Mouse (Mus musculus) liver, embryonic 14.5 days (tissue): ENCODE results near the gene Cyp2f2. TPM values are rescaled to one million over a fixed set of nuclear protein-coding genes. Genes with fewer than 3 reads are reported as not detected.

Experiments used
- ATAC-seq: fragments of 200-750 bp; cut with Nextera tagmentation; 2 replicates; pipeline ENCODE4 v1.8.0; 2017; ENCODE audit warnings: moderate number of reproducible peaks, mild to moderate bottlenecking, moderate library complexity; ENCODE audit not compliant: insufficient read depth
- DNase-seq, 3 experiments: peaks; one replicate each; pipeline ENCODE4 v3.0.0-alpha.2; 2012 to 2013; ENCODE audit warnings: low read depth in 3 of 3, low spot score in 3 of 3
- H3K27ac ChIP-seq: fragments of 300-500 bp; sonication (generic); 2 replicates; pipeline ENCODE4 v1.5.1; 2014; ENCODE audit warnings: moderate library complexity, mild to moderate bottlenecking, control low read depth, inconsistent platforms
- H3K27me3 ChIP-seq: fragments of 300-500 bp; sonication (generic); 2 replicates; pipeline ENCODE4 v1.6.1; 2014; ENCODE audit warnings: mild to moderate bottlenecking, low read length, moderate library complexity; ENCODE audit not compliant: control insufficient read depth, insufficient read depth
- H3K36me3 ChIP-seq: fragments of 300-500 bp; sonication (generic); replicated peaks from 2 replicates; pipeline ENCODE4 v1.6.1; 2014; ENCODE audit warnings: low read depth; ENCODE audit not compliant: control insufficient read depth, insufficient read depth
- H3K4me1 ChIP-seq, 2 experiments: fragments of 200-500 bp in 1 of 2; fragments of 300-500 bp in 1 of 2; sonication (generic) in 1 of 2; replicated peaks; 2 replicates each; pipeline ENCODE4 v1.6.1; 2012 to 2014; ENCODE audit warnings: antibody characterized with exemption in 1 of 2, inconsistent platforms in 1 of 2, low read length in 1 of 2; ENCODE audit not compliant: control insufficient read depth in 2 of 2, insufficient read depth in 2 of 2
- H3K4me2 ChIP-seq: fragments of 300-500 bp; sonication (generic); 2 replicates; pipeline ENCODE4 v1.6.1; 2014; ENCODE audit warnings: low read depth, mild to moderate bottlenecking, control low read depth, moderate library complexity
- H3K4me3 ChIP-seq, 2 experiments: fragments of 200-500 bp in 1 of 2; fragments of 300-500 bp in 1 of 2; sonication (generic) in 1 of 2; 2 replicates each; pipeline ENCODE4 v1.5.1; 2012 to 2014; ENCODE audit warnings: low read depth in 2 of 2, low read length in 2 of 2, mild to moderate bottlenecking in 2 of 2, control low read depth in 1 of 2, inconsistent platforms in 1 of 2, moderate library complexity in 1 of 2; ENCODE audit not compliant: insufficient read depth in 1 of 2
- H3K9ac ChIP-seq: fragments of 300-500 bp; sonication (generic); replicated peaks from 2 replicates; pipeline ENCODE4 v1.6.1; 2014; ENCODE audit warnings: mild to moderate bottlenecking, control low read depth, moderate library complexity
- H3K9me3 ChIP-seq: fragments of 300-500 bp; sonication (generic); 2 replicates; pipeline ENCODE4 v1.6.1; 2016; ENCODE audit warnings: low read length, mixed read lengths; ENCODE audit not compliant: control insufficient read depth
- CTCF ChIP-seq: IDR thresholded peaks from 2 replicates; pipeline ENCODE4 v1.5.1; 2016; ENCODE audit warnings: antibody characterized with exemption, low read depth, control low read depth
- EP300 ChIP-seq: IDR thresholded peaks from 2 replicates; pipeline ENCODE4 v1.6.1; 2016; ENCODE audit warnings: antibody characterized with exemption, low read depth
- WGBS: fragments of 180-500 bp; shearing (Covaris S2); extraction: QIAGEN DNeasy Blood & Tissue Kit; methylation state at CpG from one replicate; pipeline ENCODE4 v1.1.7; 2014; ENCODE audit not compliant: insufficient replicate concordance; 5-methylcytosine and 5-hydroxymethylcytosine counted together
- polyA plus RNA-seq, 2 experiments: library from polyadenylated mRNA; depleted of rRNA in 1 of 2; stranded (reverse) in 1 of 2; unstranded in 1 of 2; fragments of >200 nt; fragmentation: Nextera tagmentation in 1 of 2; extraction: Ambion mirVana in 1 of 2; gene quantifications; 2 replicates each; pipeline versions ENCODE4 v1.2.1 to v1.2.3; 2012 to 2014

Gene Cyp2f2
- polyA plus RNA-seq, 2 experiments = 0.21 to 0.32 TPM

DNA sequence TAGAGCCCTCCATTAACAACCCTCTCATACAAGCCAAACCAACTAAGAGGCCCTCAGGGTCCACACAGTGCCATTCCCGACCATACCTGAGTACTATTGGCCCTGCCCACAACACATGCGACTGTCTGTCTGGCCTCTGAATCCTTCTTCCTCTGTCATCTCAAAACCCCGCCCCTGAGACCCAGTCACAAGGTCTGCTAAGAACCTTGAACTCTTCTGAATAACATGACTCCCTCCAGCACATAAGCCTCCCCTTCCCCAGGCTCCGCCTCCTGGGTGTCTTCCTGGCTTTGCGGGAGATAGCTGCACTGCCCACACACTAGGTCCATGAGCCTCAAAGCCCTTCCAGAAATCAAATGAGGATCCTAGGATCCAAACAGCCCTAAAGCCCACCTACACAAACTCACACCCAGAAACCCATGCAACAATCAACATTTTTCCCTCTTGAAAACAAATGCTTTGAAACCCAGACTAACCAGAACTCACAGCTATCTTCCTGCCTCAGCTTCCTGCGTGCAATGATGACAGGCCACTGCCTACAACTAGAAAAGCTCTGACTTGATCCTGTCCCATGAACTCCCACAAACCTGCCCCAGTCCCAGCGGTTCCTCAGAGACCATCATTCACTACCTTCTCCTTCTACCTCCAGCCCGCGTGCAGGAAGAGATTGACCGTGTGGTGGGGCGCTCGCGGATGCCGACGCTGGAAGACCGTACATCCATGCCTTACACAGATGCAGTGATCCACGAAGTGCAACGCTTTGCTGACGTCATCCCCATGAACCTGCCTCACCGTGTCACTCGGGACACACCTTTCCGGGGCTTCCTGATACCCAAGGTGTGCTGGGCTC is 11.0 kb downstream of the Cyp2f2 start:
- no peak overlapping the region for H3K4me3 ChIP-seq
- no peaks in the 10 kb centered on the region for H3K27me3 ChIP-seq
- DNase-seq = no peak
- no peak overlapping the region for H3K9ac ChIP-seq
- ATAC-seq = no peak
- no peak overlapping the region for H3K4me2 ChIP-seq
- H3K9me3 ChIP-seq = no peaks in the 10 kb centered on the region
- H3K36me3 ChIP-seq = no peaks in the 10 kb centered on the region
- H3K4me1 ChIP-seq = no peaks in the 10 kb centered on the region
- no peak for TF ChIP-seq EP300
- no peak for TF ChIP-seq CTCF
- whole genome bisulfite sequencing = 74% methylated on average over 22 of the region's 22 CpGs
- no peak overlapping the region for H3K27ac ChIP-seq

DNA sequence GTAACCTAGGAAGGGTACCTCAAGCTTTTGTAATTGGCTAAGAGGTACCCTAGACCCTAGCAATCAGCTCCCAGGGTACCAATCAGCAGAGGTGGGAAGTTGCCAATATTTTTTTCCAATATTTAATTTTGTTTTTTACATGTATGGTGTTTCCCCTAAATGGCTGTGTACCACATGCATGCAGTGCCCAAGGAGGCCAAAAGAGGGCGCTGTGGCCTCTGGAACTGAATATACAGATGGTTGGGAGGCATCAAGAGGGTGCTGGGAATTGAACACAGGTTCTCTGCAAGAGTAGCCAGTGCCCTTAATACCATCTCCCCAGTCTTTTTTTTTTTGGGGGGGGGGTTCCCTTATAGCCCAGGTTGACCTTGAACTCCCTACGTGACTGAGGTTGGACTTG is 11.7 kb downstream of the Cyp2f2 start:
- no peak overlapping the region for H3K4me3 ChIP-seq
- no peaks in the 10 kb centered on the region for H3K4me1 ChIP-seq
- TF ChIP-seq EP300 (no peak), CTCF (peak; percentile 44)
- no peaks in the 10 kb centered on the region for H3K27me3 ChIP-seq
- ATAC-seq (no peak), DNase-seq (no peak)
- no peak overlapping the region for H3K27ac ChIP-seq
- no peak overlapping the region for H3K4me2 ChIP-seq
- H3K9ac ChIP-seq = no peak overlapping the region
- no peaks in the 10 kb centered on the region for H3K36me3 ChIP-seq
- H3K9me3 ChIP-seq = no peaks in the 10 kb centered on the region
- WGBS = 44% methylated on average over 2 of the region's 2 CpGs

DNA sequence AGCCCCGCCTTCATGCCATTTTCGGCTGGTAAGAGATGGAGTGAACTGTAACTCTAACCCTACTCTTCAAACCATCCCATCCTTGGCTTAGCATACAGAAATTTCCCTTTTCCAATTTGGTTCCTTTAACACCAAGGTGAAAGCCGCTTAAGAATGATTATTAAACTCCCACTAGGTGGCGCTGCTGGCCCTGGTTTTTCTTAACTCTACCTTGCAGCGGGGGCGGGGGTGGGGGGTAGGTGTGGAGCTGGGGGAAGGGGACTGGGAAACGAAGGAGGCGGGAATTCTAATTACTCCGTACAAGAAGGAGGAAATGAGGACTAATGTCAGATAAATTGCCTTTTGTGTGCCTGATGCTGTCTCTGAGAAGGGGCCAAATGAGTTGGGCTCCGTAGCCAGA is 12.9 kb downstream of the Cyp2f2 start:
- Histone ChIP-seq H3K27ac (no peak overlapping the region), H3K9me3 (no peaks in the 10 kb centered on the region), H3K36me3 (no peaks in the 10 kb centered on the region), H3K4me1 (no peaks in the 10 kb centered on the region), H3K4me2 (0 out of 2 replicates have a peak overlapping the region, but pooled peaks have one; percentile 18), H3K27me3 (no peaks in the 10 kb centered on the region), H3K9ac (no peak overlapping the region), H3K4me3 (no peak overlapping the region)
- ATAC-seq (no peak), DNase-seq (peak in 2 of 3 experiments; percentile 13 to 17)
- no peak for TF ChIP-seq EP300
- TF ChIP-seq CTCF = peak; percentile 47
- WGBS = 12% methylated on average over 10 of the region's 10 CpGs

DNA sequence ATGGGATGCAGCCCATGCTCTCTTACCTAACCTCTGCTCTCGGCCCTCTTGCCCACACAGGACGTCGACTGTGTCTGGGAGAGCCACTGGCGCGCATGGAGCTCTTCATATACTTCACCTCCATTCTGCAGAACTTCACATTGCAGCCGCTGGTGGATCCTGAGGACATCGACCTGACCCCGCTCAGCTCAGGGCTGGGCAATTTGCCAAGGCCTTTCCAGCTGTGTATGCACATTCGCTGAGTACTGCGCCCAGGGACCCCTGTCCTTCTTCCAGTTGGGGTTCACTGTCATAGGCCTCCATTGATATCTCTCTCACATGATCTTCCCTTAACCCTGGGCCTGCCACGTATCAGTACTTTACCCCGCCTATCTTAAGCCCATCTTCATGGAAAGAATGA is 13.4 kb downstream of the Cyp2f2 start:
- no peaks in the 10 kb centered on the region for H3K36me3 ChIP-seq
- TF ChIP-seq CTCF (no peak), EP300 (no peak)
- DNase-seq (peak in 2 of 3 experiments; percentile 17 to 24), ATAC-seq (0 out of 2 replicates have a peak, but pooled peaks have one; percentile 18)
- no peaks in the 10 kb centered on the region for H3K27me3 ChIP-seq
- 54% methylated on average over 12 of the region's 12 CpGs for WGBS
- H3K4me3 ChIP-seq = no peak overlapping the region
- H3K9ac ChIP-seq = no peak overlapping the region
- H3K9me3 ChIP-seq = no peaks in the 10 kb centered on the region
- 0 out of 2 replicates have a peak overlapping the region, but pooled peaks have one; percentile 18 for H3K4me2 ChIP-seq
- no peaks in the 10 kb centered on the region for H3K4me1 ChIP-seq
- no peak overlapping the region for H3K27ac ChIP-seq

DNA sequence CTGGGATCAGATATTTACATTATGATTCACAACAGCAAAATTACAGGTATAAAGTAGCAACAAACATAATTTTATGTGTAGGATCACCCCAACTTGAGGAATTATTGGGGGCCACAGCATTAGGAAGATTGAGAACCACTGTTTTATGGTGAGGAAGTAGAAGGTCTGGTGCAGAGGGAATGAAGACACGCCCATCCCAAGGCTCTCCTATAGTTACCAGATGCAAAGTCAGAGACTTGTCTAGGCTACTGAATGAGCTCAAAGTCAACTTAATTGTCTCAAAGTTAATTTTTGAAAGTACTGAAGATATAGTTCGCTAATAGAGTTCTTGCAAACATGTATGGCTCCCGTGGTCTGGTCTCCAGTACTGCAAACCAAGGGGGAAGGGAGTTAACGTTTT is 14.0 kb downstream of the Cyp2f2 start:
- Histone ChIP-seq H3K27ac (no peak overlapping the region), H3K27me3 (no peaks in the 10 kb centered on the region), H3K4me2 (no peak overlapping the region), H3K4me3 (no peak overlapping the region), H3K9me3 (no peaks in the 10 kb centered on the region), H3K4me1 (no peaks in the 10 kb centered on the region), H3K36me3 (no peaks in the 10 kb centered on the region), H3K9ac (no peak overlapping the region)
- DNase-seq = no peak
- ATAC-seq = no peak
- 62% methylated on average over 4 of the region's 4 CpGs for WGBS
- TF ChIP-seq CTCF (no peak), EP300 (no peak)
